Mouse (Mus musculus) spleen, postnatal 14 days (tissue): Measurements from ENCODE around the gene Dnajb12.
A peak's percentile ranks its signal among the peaks of the same experiment; 100 is the strongest.
"Not testable (repeated sequence)": the region's sequence is repeated elsewhere in the genome, so short reads cannot be mapped to it uniquely, and the experiment has no call there.

ENCODE experiments used
- DNase-seq, 2 experiments: peaks; one replicate each; pipeline ENCODE4 v3.0.0; 2021 to 2022; ENCODE audit warnings: low spot score in 2 of 2

The Dnajb12 gene

GRCm38 (mm10) chr10:59870038-59870437 is 9.3 kb upstream of the Dnajb12 start:
- no peak for DNase-seq

DNA sequence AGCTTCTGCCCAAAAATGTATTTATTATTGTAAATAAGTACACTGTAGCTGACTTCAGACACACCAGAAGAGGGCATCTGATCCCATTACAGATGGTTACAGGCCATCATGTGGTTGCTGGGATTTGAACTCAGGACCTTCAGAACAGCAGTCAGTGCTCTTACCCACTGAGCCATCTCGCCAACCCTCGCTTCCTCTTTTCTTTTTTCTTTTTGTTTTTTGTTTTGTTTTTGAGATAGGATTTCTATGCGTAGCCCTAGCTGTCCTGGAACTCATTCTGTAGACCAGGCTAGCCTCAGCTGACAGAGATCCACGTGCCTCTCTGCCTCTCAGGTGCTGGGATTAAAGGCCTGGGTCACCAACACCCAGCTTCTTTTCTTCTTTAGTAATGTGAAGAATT is 6.7 kb upstream of the Dnajb12 start:
- DNase-seq, result not testable (repeated sequence)

DNA sequence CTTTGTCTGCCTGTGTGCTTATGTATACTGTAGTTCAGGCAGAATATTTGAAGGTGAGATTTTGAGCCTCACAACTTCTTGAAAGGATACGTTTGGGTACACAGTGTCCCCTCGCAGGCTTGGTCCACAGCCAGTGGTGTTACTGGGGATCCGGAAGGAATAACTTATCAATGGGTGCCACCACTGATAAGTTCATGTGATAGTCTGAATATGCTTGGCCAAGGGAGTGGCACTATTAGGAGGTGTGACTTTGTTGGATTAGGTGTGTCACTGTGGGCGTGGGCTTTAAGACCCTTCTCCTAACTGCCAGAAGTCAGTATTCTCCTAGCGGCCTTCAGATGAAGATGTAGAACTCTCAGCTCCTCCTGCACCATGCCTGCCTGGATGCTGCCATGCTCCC is 6.2 kb upstream of the Dnajb12 start:
- DNase-seq, result no peak

DNA sequence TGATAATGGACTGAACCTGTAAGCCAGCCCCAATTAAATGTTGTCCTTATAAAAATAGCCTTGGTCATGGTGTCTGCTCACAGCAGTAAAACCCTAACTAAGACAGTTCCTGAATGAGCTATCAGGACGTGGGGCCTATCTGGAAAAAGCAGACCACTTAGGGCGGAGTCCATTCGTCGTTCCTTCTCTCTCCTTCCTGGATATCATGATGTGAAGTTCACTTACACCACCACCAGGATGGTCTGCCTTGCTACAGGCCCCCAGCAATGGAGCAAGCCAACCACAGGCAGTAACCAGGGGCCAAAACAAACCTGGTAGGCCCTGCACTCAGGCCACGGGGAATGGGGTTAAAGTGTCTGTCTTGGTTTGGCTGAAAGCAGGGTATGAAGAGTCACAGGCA is 5.7 kb upstream of the Dnajb12 start:
- no peak for DNase-seq

DNA sequence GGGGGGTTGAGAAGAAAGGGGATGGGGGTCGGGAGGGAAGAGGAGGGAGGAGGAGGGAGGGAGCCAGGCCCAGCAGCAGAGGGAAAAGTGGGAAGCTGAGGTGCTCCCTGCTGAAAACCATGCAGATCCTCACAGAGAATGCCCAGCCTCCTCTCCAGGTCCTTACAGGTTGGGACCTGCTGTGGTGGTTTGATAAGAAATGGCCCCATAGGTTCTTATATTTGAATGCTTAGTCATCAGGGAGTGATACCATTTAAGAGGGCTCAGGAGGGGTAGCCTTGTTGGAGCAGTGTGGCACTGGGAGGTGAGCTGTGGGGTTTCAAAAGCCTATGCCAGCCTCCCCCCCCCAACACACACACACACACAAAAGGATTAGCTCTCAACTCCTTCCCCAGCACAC is 4.0 kb upstream of the Dnajb12 start:
- no peak for DNase-seq

DNA sequence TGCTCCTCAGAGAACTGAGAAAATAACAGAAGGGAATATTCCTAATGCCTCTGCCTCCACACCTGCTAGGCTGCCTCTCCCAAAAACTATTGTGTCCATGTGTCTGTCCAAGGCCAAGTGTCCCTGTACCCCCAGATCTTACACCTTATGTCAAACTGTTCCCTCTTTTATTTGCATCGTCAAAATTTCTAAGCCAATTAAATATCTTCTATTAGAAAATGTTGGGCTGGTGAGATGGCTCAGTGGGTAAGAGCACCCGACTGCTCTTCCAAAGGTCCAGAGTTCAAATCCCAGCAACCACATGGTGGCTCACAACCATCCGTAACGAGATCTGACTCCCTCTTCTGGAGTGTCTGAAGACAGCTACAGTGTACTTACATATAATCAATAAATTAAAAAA is 2.7 kb upstream of the Dnajb12 start:
- DNase-seq, result not testable (repeated sequence)

GRCm38 (mm10) chr10:59877421-59878117 is 1.8 kb upstream of the Dnajb12 start:
- DNase-seq, result no peak

GRCm38 (mm10) chr10:59878823-59879222 is 533 bp upstream of the Dnajb12 start:
- DNase-seq, result no peak

DNA sequence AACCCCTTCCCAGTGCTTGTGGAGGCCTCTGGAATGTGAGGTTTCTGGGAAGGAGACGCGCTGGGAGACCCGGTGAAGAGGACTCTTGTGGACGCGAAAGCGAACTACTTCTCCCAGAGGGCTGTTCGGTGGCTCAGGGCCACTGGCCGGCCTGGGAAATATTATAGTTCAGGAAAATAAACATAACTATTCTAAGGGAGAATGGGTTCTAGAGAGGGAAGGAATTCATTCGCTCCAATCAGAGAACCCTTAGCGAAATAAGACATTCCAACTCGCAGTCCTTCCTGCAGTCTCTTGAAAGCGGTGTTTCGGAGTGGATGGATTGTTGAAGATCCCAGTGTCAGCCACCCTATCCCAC is 652 bp downstream of the Dnajb12 start:
- no peak for DNase-seq

DNA sequence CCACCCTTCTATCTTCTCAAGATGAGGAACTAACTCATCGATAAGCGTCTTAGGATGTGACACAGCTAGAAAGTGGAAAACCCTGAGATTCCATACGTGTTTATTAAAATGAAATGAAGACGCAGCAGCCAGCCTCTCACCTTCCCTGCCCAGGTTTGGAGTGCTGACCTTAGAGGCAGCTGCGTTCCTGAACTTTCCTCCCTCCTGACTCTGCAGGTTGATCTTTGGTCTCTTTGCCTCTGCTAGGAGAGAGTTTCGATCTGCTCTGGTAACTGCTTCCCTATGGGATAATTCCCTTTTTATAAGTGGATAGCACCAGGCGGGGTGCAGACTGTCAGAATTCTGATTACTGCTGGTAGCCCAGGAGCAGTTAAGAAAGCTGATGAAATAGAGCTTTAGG is 1.5 kb downstream of the Dnajb12 start:
- no peak for DNase-seq

DNA sequence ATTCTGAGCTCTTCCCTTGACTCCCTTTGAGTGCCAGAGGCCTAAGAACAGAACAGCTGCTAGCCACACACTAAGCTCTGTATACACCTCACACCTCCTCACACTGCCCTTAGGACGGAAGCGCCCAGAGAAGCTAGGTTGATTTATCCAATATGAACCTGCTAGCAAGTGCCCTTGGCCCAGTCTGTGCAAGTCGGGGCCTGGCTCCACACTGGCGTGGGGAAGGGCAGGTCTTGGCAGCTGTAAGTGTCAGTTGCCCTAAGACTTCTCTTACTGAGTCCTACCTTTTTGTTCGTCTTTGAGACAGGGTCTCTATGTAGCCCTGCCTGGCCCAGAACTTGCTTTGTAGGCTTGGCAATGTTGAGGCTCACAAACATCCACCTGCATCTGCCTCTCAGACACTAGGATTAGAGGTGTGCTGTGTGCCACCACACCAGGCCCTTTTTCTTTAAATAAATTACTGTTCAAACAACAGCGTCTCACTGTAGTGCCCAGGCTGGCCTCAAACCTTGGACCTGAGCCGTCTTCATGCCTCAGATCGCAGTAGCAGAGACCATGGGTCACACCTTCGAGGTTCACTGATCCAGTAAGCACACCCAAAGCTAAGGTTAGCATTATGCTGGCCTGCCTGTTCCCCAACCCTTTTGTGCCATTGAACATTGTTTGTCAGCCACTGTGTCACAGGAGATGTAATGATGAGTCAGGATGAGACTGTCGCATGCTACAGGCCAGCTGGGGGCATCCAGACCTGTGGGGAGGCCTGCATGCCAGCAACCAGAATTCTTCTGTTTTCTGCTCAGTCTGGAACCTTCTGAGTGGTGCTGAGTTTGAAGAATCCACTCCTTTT is 5.2 kb downstream of the Dnajb12 start:
- DNase-seq, result no peak

- no peak for DNase-seq
These were observed 6.1 kb downstream of the Dnajb12 start for GRCm38 (mm10) chr10:59885174-59886080.

DNA sequence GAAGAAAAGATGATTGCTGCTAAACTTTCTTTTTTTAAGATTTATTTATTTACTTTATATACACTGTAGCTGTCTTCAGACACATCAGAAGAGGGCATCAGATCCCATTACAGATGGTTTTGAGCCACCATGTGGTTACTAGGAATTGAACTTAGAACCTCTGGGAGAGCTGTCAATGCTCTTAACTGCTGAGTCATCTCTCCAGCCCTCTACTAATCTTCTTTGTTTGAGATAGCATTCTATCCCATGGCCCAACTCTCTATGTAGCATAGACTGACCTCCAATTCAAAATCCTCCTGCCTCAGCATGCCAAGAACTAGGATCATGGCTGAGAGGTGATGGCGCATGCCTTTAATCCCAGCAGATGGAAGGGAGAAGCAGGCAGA is 6.7 kb downstream of the Dnajb12 start:
- no peak for DNase-seq

DNA sequence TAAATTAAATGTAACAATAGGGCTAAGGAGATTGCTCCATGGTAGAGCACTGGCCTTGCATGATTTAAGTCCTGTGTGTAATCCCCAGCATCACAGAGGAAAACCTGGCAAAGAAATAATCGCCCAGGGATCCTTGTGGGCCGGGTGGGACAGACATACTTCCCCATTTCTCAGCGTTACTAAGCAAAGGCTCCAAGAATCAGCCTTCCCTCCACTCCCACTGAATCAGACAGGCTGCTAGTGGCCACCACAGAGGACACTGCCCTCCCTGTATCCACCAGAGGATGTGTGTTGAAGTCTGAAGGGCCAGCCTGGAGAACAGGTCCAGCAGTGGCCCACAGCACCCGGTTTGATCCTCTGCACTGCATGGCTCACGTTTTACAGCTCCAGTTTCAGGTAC is 8.1 kb downstream of the Dnajb12 start:
- DNase-seq, result no peak

- no peak for DNase-seq
These were observed 10.0 kb downstream of the Dnajb12 start for GRCm38 (mm10) chr10:59889339-59889738.

GRCm38 (mm10) chr10:59889953-59890751 is 10.8 kb downstream of the Dnajb12 start:
- DNase-seq, result no peak

- DNase-seq, result peak in 1 of 2 experiments; percentile 68
These were observed 13.6 kb downstream of the Dnajb12 start for GRCm38 (mm10) chr10:59892977-59893376.

GRCm38 (mm10) chr10:59894251-59895160 is 15.2 kb downstream of the Dnajb12 start:
- peak; percentile 75 to 84 for DNase-seq

DNA sequence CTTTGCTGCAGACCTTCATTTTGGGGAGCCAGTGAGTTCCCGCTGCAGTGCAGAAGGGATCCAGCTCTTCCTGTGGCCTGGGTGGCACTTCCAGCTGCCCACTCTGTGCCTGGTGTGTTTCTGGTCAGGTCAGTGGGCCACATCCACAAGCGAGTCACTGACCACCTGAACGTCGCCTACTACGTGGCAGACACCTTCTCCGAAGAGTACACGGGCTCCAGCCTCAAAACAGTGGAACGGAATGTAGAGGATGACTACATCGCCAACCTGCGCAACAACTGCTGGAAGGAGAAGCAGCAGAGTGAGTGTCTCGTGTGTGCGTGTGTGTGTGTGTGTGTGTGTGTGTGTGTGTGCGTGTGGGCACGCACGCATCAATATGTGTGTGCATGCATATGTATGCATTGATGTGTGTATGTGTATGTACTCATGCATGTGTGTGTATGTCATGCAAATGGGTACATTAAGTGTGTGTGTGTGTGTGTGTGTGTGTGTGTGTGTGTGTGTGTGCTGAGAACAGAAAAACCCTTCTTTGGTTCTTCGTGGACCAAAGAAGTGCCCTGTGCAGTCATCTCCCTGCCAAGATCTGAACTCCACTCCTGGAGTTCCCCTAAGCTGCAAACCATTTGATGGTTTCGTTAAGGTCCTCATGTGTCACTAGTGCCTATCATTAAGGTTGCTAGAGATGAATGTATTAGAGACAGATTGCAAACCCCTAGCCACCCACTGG is 16.3 kb downstream of the Dnajb12 start:
- no peak for DNase-seq

GRCm38 (mm10) chr10:59896211-59896610 is 16.9 kb downstream of the Dnajb12 start:
- DNase-seq, result no peak
